Mouse (Mus musculus): ENCODE data around the gene Gm7271.

- TF ChIP-seq CTCF (IDR thresholded peaks at IDR 0.05; ENCODE audit: low read depth) (no peak), EP300 (optimal IDR thresholded peaks at IDR 0.05) (no peak)
Measured at GRCm38 (mm10) chr5:76474931-76475330, 8.9 kb upstream of the Gm7271 start.

Data from stomach, postnatal 0 days (tissue).